8 mouse cellular contexts compared by ENCODE assay signal in the genomic region with DNA sequence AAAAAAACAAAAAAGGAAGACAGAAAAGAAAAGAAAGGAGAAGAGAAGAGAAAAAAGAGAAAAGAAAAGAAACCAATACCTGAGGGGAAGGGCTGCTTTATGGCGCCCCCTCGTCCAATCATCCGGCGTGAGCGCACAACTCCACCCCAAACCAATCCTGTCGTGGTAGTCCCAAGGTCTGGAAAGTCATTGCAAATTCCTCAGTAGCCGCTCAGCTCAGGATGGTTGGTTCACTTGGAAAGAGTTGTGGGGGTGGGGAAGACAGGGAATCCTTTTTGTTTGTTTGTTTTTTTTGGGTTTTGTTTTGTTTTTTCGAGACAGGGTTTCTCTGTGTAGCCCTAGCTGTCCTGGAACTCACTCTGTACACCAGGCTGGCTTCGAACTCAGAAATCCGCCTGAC. TPM values are rescaled to one million over a fixed set of nuclear protein-coding genes. Genes with fewer than 3 reads are reported as not detected.
DNase-seq lines count a peak whose midpoint lies in the region; ATAC-seq and TF ChIP-seq lines count a peak whose summit lies in the region.

No protein-coding gene starts in this region.

- 23% methylated on average over 10 of the region's 10 CpGs for WGBS in hindbrain, embryonic 10.5 days
- WGBS in liver, postnatal 0 days (ENCODE audit: insufficient replicate concordance) = 34% methylated on average over 10 of the region's 10 CpGs

- H3K9me3 ChIP-seq in ES-Bruce4 (replicated peaks; ENCODE audit: control insufficient read depth, insufficient read depth, low read length, poor library complexity, severe bottlenecking) = no peaks in the 10 kb centered on the region
- H3K9me3 ChIP-seq in hindbrain, embryonic 10.5 days = no peaks in the 10 kb centered on the region
- no peaks in the 10 kb centered on the region for H3K9me3 ChIP-seq in liver, postnatal 0 days (ENCODE audit: low read length)

- no peaks in the 10 kb centered on the region for H3K27me3 ChIP-seq in ES-Bruce4 (ENCODE audit: control insufficient read depth, insufficient read depth, low read length, poor library complexity, severe bottlenecking)
- H3K27me3 ChIP-seq in hindbrain, embryonic 10.5 days (ENCODE audit: insufficient read depth, poor library complexity, severe bottlenecking) = peaks cover 20% of the 10 kb centered on the region
- peaks cover 9% of the 10 kb centered on the region; the same call in 1 of the 2 replicates for H3K27me3 ChIP-seq in liver, postnatal 0 days (ENCODE audit: insufficient read depth, low read length)

- no peak for TF ChIP-seq CTCF in gastrocnemius, adult 2 months (IDR thresholded peaks at IDR 0.05)
- TF ChIP-seq CTCF in ES-Bruce4 (IDR thresholded peaks at IDR 0.05; ENCODE audit: low read depth, low read length) = no peak
- TF ChIP-seq CTCF in liver, postnatal 0 days (IDR thresholded peaks at IDR 0.05; ENCODE audit: low read depth) = no peak

- H3K27ac ChIP-seq in gastrocnemius, adult 2 months = no peak overlapping the region
- peak overlapping the region; percentile 97 for H3K27ac ChIP-seq in ES-Bruce4 (ENCODE audit: insufficient read depth, low read length)
- H3K27ac ChIP-seq in hindbrain, embryonic 10.5 days = no peak overlapping the region
- no peak overlapping the region for H3K27ac ChIP-seq in liver, postnatal 0 days (ENCODE audit: low read depth)

- H3K4me3 ChIP-seq in gastrocnemius, adult 2 months = peak overlapping the region; percentile 85
- peak overlapping the region; percentile 97 for H3K4me3 ChIP-seq in ES-Bruce4 (ENCODE audit: low read depth, low read length)
- H3K4me3 ChIP-seq in hindbrain, embryonic 10.5 days = peak overlapping the region; percentile 85
- peak overlapping the region; percentile 61 for H3K4me3 ChIP-seq in liver, postnatal 0 days (ENCODE audit: low read depth, low read length)

- no peak for ATAC-seq in liver, postnatal 0 days

- TF ChIP-seq POLR2A in ES-Bruce4 (IDR thresholded peaks at IDR 0.05; ENCODE audit: insufficient read depth, low read length) = peak; percentile 52

- intact Hi-C loops in gastrocnemius, adult 2 months (cut with DNase I) = no loop called here
- intact Hi-C loops in left cerebral cortex, postnatal 4 days (cut with DNase I) = no loop called here

- no peak for TF ChIP-seq EP300 in ES-Bruce4 (IDR thresholded peaks at IDR 0.05; ENCODE audit: insufficient read depth, low read depth, low read length)
- TF ChIP-seq EP300 in liver, postnatal 0 days (IDR thresholded peaks at IDR 0.05; ENCODE audit: low read depth) = no peak

- H3K36me3 ChIP-seq in ES-Bruce4 (ENCODE audit: control insufficient read depth, insufficient read depth, low read length, poor library complexity, severe bottlenecking) = peaks cover 40% of the 10 kb centered on the region
- no peaks in the 10 kb centered on the region for H3K36me3 ChIP-seq in hindbrain, embryonic 10.5 days
- no peaks in the 10 kb centered on the region for H3K36me3 ChIP-seq in liver, postnatal 0 days (replicated peaks; ENCODE audit: insufficient read depth, low read length)

- peak overlapping the region; percentile 87 for H3K9ac ChIP-seq in ES-Bruce4 (ENCODE audit: low read depth, poor library complexity, severe bottlenecking)
- no peak overlapping the region for H3K9ac ChIP-seq in liver, postnatal 0 days (replicated peaks)

- no peak for DNase-seq in gastrocnemius, adult 2 months
- no peak for DNase-seq in gastrocnemius, postnatal 4 days (ENCODE audit: low spot score in 2 of 2)
- DNase-seq in hindbrain, embryonic 10.5 days (ENCODE audit: low spot score) = no peak
- no peak for DNase-seq in liver, postnatal 0 days
- no peak for DNase-seq in left cerebral cortex, postnatal 4 days
- DNase-seq in kidney, postnatal 25 days = no peak
- no peak for DNase-seq in gastrocnemius, postnatal 10 days

- H3K4me1 ChIP-seq in ES-Bruce4 (ENCODE audit: control insufficient read depth, insufficient read depth, low read length) = no peaks in the 10 kb centered on the region
- peaks cover 27% of the 10 kb centered on the region for H3K4me1 ChIP-seq in hindbrain, embryonic 10.5 days (replicated peaks)
- peaks cover 19% of the 10 kb centered on the region for H3K4me1 ChIP-seq in liver, postnatal 0 days (ENCODE audit: insufficient read depth)

- H3K4me2 ChIP-seq in liver, postnatal 0 days (ENCODE audit: low read depth, low read length) = peak overlapping the region; percentile 98

RNA-seq across cellular contexts. Expression of a gene that starts 23.3 kb away (rescaled TPM):
- total RNA-seq in gastrocnemius, adult 2 months (2021) = 1 to 10 TPM; 2.1 to 2.7 TPM
- 10 to 100 TPM; 25.3 to 26.4 TPM for total RNA-seq in gastrocnemius, postnatal 4 days (2021)
- polyA plus RNA-seq in ES-Bruce4 (2011; ENCODE audit: insufficient read depth, insufficient read length, low read depth, missing spikeins) = 231 and 239 TPM in 2 replicates
- 26.7 and 27.5 TPM in 2 replicates for polyA plus RNA-seq in hindbrain, embryonic 10.5 days (2016; fragmentation: Nextera tagmentation; extraction: Ambion mirVana)
- polyA plus RNA-seq in liver, postnatal 0 days (2015; fragmentation: Nextera tagmentation; extraction: Ambion mirVana) = 0.97 and 0.99 TPM in 2 replicates
- 10 to 100 TPM; 52.4 to 53.9 TPM for total RNA-seq in left cerebral cortex, postnatal 4 days (2021)
- total RNA-seq in gastrocnemius, postnatal 10 days (2021) = 10 to 100 TPM; 15.3 to 26.2 TPM

RNA-seq across cellular contexts. Expression of a gene that starts 35.0 kb away (rescaled TPM):
- total RNA-seq in gastrocnemius, adult 2 months (2021) = 10 to 100 TPM; 15.4 to 18.2 TPM
- 10 to 100 TPM; 20.6 to 23.1 TPM for total RNA-seq in gastrocnemius, postnatal 4 days (2021)
- polyA plus RNA-seq in ES-Bruce4 (2011; ENCODE audit: insufficient read depth, insufficient read length, low read depth, missing spikeins) = 11.3 and 11.6 TPM in 2 replicates
- 9.3 and 9.6 TPM in 2 replicates for polyA plus RNA-seq in hindbrain, embryonic 10.5 days (2016; fragmentation: Nextera tagmentation; extraction: Ambion mirVana)
- polyA plus RNA-seq in liver, postnatal 0 days (2015; fragmentation: Nextera tagmentation; extraction: Ambion mirVana) = 13.9 and 14.3 TPM in 2 replicates
- total RNA-seq in left cerebral cortex, postnatal 4 days (2021) = 10 to 100 TPM; 22.1 to 22.6 TPM
- total RNA-seq in gastrocnemius, postnatal 10 days (2021) = 10 to 100 TPM; 19.8 to 22.0 TPM

Comparison
In these comparisons a context has a peak if more than half of its experiments do, and no peak if none do; other contexts are left out.
1. RNA of a gene that starts 23.3 kb away (total RNA-seq): 52.4 to 53.9 TPM in left cerebral cortex, postnatal 4 days, 25.3 to 26.4 TPM in gastrocnemius, postnatal 4 days and 15.3 to 26.2 TPM in gastrocnemius, postnatal 10 days; 2.1 to 2.7 TPM in gastrocnemius, adult 2 months; every median in the first group is over 4 times any median in the second.
2. Peak in every context shown above with its lines, with median percentiles within 50 percentile points of each other: H3K4me3 ChIP-seq.